Mouse (Mus musculus): ENCODE results near the gene Asic3. TPM values are rescaled to one million over a fixed set of nuclear protein-coding genes. Genes with fewer than 3 reads are reported as not detected.

Asic3 gene
- polyA plus RNA-seq, 1 experiment from 2014 or later = not detected

GRCm38 (mm10) chr5:24420381-24420780, 7.2 kb downstream of the Asic3 start:
- Histone ChIP-seq H3K4me3 (ENCODE audit: low read depth, low read length) (no peak overlapping the region), H3K4me1 (replicated peaks; ENCODE audit: control insufficient read depth, insufficient read depth, low read length) (peaks cover 19% of the 10 kb centered on the region), H3K4me2 (ENCODE audit: low read length) (no peak overlapping the region), H3K9ac (ENCODE audit: low read length) (no peak overlapping the region), H3K36me3 (ENCODE audit: control insufficient read depth, insufficient read depth, low read length) (peaks cover 31% of the 10 kb centered on the region; the same call in 1 of the 2 replicates), H3K27me3 (replicated peaks; ENCODE audit: control insufficient read depth, insufficient read depth, low read length) (no peaks in the 10 kb centered on the region), H3K9me3 (ENCODE audit: control insufficient read depth, low read length) (no peaks in the 10 kb centered on the region), H3K27ac (ENCODE audit: low read depth) (no peak overlapping the region)
- DNase-seq (ENCODE audit: low spot score) = no peak
- no peak for ATAC-seq (replicated peaks; ENCODE audit: low FRiP score, low TSS enrichment, low read depth)
- 88% methylated on average over 9 of the region's 9 CpGs for WGBS

DNA sequence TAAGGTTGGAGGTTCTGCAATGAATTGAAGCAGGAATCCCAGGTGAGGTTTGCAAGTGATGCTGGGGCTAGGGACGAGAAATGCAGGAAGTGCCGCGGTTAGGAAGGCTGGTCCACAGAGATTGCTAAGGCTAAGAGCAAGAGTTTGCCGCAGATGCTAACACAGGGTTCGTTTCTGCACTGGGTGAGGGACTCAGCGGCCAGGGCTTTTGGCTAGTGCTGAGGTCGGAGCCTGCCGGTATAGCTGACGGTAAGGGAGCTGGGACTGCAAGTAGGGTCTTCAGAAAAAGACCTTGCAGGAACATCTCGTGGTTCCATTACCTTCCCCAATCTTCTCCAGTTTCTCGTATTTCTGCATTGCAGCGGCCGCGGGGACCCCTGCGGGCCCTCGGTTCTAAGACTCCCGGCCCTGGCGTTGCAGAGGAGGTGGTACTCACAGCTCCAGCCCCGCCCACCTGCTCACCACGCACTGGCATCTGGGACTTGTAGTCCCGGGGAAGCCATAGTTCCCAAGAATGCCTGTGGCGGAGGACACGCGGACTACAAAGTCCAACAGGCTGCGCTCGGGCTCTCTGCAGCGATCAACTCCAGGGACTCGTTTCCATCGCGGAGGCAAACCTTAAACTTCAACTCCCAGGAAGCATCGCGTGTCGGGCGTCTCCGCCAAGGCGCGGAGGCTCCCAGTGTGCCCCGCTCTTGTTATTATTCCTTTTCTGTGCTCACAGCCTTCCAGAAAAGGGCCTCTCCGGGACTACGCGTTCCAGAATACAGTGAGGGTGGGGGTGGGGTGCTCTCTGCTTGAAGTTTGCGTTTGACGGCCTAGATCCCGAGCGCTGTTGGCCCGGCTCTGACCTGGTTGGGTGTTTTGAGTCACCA, 10.2 kb downstream of the Asic3 start, which contains the start of the genes Cdk5 and Slc4a2:
Gene Cdk5 (minus strand): TSS at position 402 of the 875 bp plus-strand sequence.
Gene Slc4a2 (plus strand): TSS at position 709 of the 875 bp plus-strand sequence.
- Histone ChIP-seq H3K9ac (ENCODE audit: low read length) (peak within 1 kb of the TSS; percentile 65), H3K27me3 (replicated peaks; ENCODE audit: control insufficient read depth, insufficient read depth, low read length) (no peaks in the 10 kb centered on the region), H3K27ac (ENCODE audit: low read depth) (peak within 1 kb of the TSS; percentile 93), H3K9me3 (ENCODE audit: control insufficient read depth, low read length) (no peaks in the 10 kb centered on the region), H3K36me3 (ENCODE audit: control insufficient read depth, insufficient read depth, low read length) (peaks cover 31% of the 10 kb centered on the region; the same call in 1 of the 2 replicates), H3K4me2 (ENCODE audit: low read length) (peak within 1 kb of the TSS; percentile 88), H3K4me3 (ENCODE audit: low read depth, low read length) (peak within 1 kb of the TSS; percentile 70), H3K4me1 (replicated peaks; ENCODE audit: control insufficient read depth, insufficient read depth, low read length) (peaks cover 38% of the 10 kb centered on the region)
- whole genome bisulfite sequencing = under 1% methylated on average over 46 of the region's 46 CpGs
- DNase-seq (ENCODE audit: low spot score) = peak; percentile 98
- ATAC-seq (replicated peaks; ENCODE audit: low FRiP score, low TSS enrichment, low read depth) = peak; percentile 90

DNA sequence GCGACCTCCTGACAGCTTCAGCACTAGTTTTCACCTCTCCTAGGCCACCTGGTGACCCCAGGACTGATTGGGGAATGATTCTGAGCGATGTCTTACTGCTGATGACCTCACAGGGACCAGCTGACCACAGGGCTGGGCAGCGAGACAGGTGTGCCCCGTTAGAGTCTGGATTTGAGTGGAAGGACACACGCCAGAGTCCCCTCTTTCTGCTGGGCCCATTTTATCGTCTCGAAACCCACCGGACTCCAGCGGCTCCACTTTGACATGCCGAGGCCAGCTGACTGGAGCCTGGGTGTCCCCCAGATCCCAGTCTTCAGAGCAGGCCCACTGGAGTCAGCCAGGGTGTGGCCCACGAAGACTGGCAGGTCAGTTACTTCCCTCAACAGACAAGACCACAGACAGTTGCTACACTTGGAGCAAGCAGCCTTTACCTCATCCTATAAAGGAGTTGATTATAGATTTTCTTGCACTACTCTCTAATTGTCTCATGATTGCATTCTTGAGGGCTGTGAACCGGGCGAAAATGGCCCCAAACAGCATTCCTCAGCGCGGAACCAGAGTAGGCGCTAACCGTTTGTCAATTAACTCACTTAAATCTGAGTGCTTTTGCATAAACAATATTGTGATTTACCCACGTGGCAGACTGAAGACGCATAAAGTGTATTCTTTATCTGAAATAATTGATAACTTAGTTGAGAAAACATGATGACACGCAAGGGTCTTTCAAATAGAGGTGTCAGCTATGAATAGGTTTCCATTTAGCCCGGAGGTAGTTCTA, 11.0 kb downstream of the Asic3 start:
- H3K9ac ChIP-seq (ENCODE audit: low read length) = peak overlapping the region; percentile 65
- H3K36me3 ChIP-seq (ENCODE audit: control insufficient read depth, insufficient read depth, low read length) = peaks cover 24% of the 10 kb centered on the region; the same call in 1 of the 2 replicates
- no peaks in the 10 kb centered on the region for H3K9me3 ChIP-seq (ENCODE audit: control insufficient read depth, low read length)
- no peaks in the 10 kb centered on the region for H3K27me3 ChIP-seq (replicated peaks; ENCODE audit: control insufficient read depth, insufficient read depth, low read length)
- H3K4me2 ChIP-seq (ENCODE audit: low read length) = peak overlapping the region; percentile 88
- peak overlapping the region; percentile 93 for H3K27ac ChIP-seq (ENCODE audit: low read depth)
- DNase-seq (ENCODE audit: low spot score) (peak; percentile 61), ATAC-seq (replicated peaks; ENCODE audit: low FRiP score, low TSS enrichment, low read depth) (no peak)
- peak overlapping the region; percentile 70 for H3K4me3 ChIP-seq (ENCODE audit: low read depth, low read length)
- peaks cover 38% of the 10 kb centered on the region for H3K4me1 ChIP-seq (replicated peaks; ENCODE audit: control insufficient read depth, insufficient read depth, low read length)
- 9% methylated on average over 21 of the region's 21 CpGs for WGBS

DNA sequence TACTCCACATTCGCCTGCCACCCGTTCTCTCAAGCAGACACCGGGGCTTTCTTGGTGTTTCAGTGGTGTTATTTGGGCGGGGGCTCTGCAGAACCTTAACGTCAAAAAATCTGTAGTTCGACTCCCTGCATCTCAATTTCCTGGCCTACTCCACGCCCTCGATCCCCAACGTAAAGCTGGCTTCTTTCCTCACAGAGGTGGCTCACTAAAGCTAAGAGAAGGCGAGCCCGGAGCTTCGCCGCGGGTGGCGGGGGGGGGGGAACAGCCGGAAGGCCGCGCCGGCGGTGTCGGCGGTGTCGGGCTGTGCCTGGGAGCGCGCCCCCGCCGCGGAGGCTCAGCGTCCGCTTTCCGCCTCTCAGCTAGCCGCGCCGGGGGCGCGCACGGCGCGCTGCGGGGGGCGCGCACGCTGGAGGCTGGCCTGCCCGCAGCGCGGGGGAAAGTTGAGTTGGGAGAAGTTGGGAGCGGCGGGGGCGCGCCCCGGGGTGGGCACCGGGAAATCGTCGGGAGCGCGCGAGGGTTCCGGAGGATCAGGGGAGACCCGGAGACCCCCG, 11.7 kb downstream of the Asic3 start:
- peak; percentile 90 for DNase-seq (ENCODE audit: low spot score)
- WGBS = under 1% methylated on average over 55 of the region's 60 CpGs
- peaks cover 38% of the 10 kb centered on the region for H3K4me1 ChIP-seq (replicated peaks; ENCODE audit: control insufficient read depth, insufficient read depth, low read length)

GRCm38 (mm10) chr5:24425421-24426036, 12.3 kb downstream of the Asic3 start:
- ATAC-seq (replicated peaks; ENCODE audit: low FRiP score, low TSS enrichment, low read depth) (peak; percentile 6; the same call in 1 of the 2 replicates), DNase-seq (ENCODE audit: low spot score) (peak; percentile 85)
- peaks cover 24% of the 10 kb centered on the region for H3K36me3 ChIP-seq (ENCODE audit: control insufficient read depth, insufficient read depth, low read length)
- H3K27ac ChIP-seq (ENCODE audit: low read depth) = peak overlapping the region; percentile 93; the same call in 1 of the 2 replicates
- no peaks in the 10 kb centered on the region for H3K27me3 ChIP-seq (replicated peaks; ENCODE audit: control insufficient read depth, insufficient read depth, low read length)
- peak overlapping the region; percentile 70 for H3K4me3 ChIP-seq (ENCODE audit: low read depth, low read length)
- H3K4me1 ChIP-seq (replicated peaks; ENCODE audit: control insufficient read depth, insufficient read depth, low read length) = peaks cover 38% of the 10 kb centered on the region
- H3K4me2 ChIP-seq (ENCODE audit: low read length) = peak overlapping the region; percentile 88
- H3K9ac ChIP-seq (ENCODE audit: low read length) = peak overlapping the region; percentile 58
- H3K9me3 ChIP-seq (ENCODE audit: control insufficient read depth, low read length) = no peaks in the 10 kb centered on the region
- under 1% methylated on average over 30 of the region's 30 CpGs for WGBS

More for the DNA sequence above, 11.7 kb downstream of the Asic3 start:
- Histone ChIP-seq H3K27me3 (replicated peaks; ENCODE audit: control insufficient read depth, insufficient read depth, low read length) (no peaks in the 10 kb centered on the region), H3K9ac (ENCODE audit: low read length) (peak overlapping the region; percentile 58), H3K4me3 (ENCODE audit: low read depth, low read length) (peak overlapping the region; percentile 70), H3K4me2 (ENCODE audit: low read length) (peak overlapping the region; percentile 88), H3K27ac (ENCODE audit: low read depth) (peak overlapping the region; percentile 93), H3K36me3 (ENCODE audit: control insufficient read depth, insufficient read depth, low read length) (peaks cover 24% of the 10 kb centered on the region), H3K9me3 (ENCODE audit: control insufficient read depth, low read length) (no peaks in the 10 kb centered on the region)
- no peak; the same call in 1 of the 2 replicates for ATAC-seq (replicated peaks; ENCODE audit: low FRiP score, low TSS enrichment, low read depth)

DNA sequence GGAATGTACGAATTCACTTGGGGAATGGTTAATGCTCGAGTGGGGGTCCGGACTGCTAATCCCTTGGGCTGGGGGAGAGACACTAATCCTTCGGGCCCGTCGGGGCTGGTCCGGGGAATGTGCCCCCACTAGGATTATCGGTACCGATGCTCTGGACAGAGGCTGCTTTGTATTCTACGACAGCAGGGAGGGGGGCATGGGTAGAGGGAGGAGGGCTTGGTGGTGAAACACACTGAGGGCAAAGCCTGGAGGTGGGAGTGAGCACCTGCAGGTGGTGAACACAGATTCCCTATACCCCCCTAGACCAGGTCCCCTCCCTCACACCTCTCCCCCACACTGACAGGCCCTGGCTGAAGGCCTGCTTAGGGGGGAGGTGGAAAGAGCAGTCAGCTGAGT, 12.8 kb downstream of the Asic3 start:
- Histone ChIP-seq H3K4me1 (replicated peaks; ENCODE audit: control insufficient read depth, insufficient read depth, low read length) (peaks cover 38% of the 10 kb centered on the region), H3K9me3 (ENCODE audit: control insufficient read depth, low read length) (no peaks in the 10 kb centered on the region), H3K4me3 (ENCODE audit: low read depth, low read length) (peak overlapping the region; percentile 70), H3K4me2 (ENCODE audit: low read length) (peak overlapping the region; percentile 88), H3K36me3 (ENCODE audit: control insufficient read depth, insufficient read depth, low read length) (peaks cover 24% of the 10 kb centered on the region), H3K27me3 (replicated peaks; ENCODE audit: control insufficient read depth, insufficient read depth, low read length) (no peaks in the 10 kb centered on the region), H3K27ac (ENCODE audit: low read depth) (no peak overlapping the region), H3K9ac (ENCODE audit: low read length) (peak overlapping the region; percentile 58)
- DNase-seq (ENCODE audit: low spot score) = peak; percentile 62
- ATAC-seq (replicated peaks; ENCODE audit: low FRiP score, low TSS enrichment, low read depth) = no peak
- WGBS = 2% methylated on average over 10 of the region's 10 CpGs

DNA sequence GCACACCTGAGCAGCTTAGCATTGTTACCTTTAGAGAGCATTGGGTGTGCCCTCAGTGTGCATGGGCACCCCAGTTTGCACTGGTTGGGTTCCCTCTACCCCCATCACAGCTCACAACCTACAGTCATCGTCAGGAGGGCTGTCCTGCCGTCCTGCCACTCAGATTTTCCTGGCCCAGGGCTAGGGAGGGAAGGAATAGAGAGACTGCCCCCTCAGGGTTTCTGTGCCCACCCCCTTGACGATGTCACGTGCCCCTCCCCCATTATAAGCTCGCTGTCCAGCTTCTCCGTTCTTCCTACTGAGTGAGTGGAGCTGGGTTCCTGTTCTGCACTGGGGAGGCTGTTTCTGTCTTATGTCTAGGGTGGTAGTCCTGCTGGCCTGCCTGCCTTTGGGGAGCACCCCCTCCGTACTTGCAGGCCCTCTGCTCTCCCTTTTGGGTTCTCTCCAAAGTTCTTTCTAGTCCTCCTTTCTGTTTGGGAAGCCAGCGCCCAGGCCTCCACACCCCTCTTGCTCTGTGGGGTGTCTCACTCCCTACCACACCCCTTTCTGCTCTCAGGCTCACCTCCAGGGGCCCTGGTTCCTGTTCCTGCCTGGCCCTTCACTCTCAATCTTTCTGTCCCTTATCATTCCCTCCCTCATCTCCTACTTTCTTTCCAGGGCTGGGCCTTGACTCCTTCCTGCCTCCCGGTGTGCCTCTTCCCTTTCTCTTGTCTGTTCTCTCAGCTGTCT, 13.5 kb downstream of the Asic3 start:
- Histone ChIP-seq H3K27me3 (replicated peaks; ENCODE audit: control insufficient read depth, insufficient read depth, low read length) (no peaks in the 10 kb centered on the region), H3K36me3 (ENCODE audit: control insufficient read depth, insufficient read depth, low read length) (peaks cover 29% of the 10 kb centered on the region), H3K4me3 (ENCODE audit: low read depth, low read length) (peak overlapping the region; percentile 70), H3K4me1 (replicated peaks; ENCODE audit: control insufficient read depth, insufficient read depth, low read length) (peaks cover 38% of the 10 kb centered on the region), H3K27ac (ENCODE audit: low read depth) (no peak overlapping the region), H3K4me2 (ENCODE audit: low read length) (peak overlapping the region; percentile 88), H3K9ac (ENCODE audit: low read length) (0 out of 2 replicates have a peak overlapping the region, but pooled peaks have one; percentile 58), H3K9me3 (ENCODE audit: control insufficient read depth, low read length) (no peaks in the 10 kb centered on the region)
- 13% methylated on average over 9 of the region's 9 CpGs for WGBS
- no peak for ATAC-seq (replicated peaks; ENCODE audit: low FRiP score, low TSS enrichment, low read depth)
- DNase-seq (ENCODE audit: low spot score) = no peak

Data from intestine, embryonic 14.5 days (tissue).